Mouse (Mus musculus) frontal cortex, postnatal 36 days (tissue): ENCODE data around the gene Hebp2.
A peak's percentile ranks its signal among the peaks of the same experiment; 100 is the strongest.

Source experiments
- DNase-seq, 2 experiments: peaks; one replicate each; pipeline ENCODE4 v3.0.0; 2022; ENCODE audit warnings: low spot score in 2 of 2

Hebp2 gene

GRCm38 (mm10) chr10:18510663-18511062 lies 35.2 kb downstream of the Hebp2 start:
- DNase-seq, result no peak

GRCm38 (mm10) chr10:18508586-18508985 lies 37.3 kb downstream of the Hebp2 start:
- peak; percentile 59 to 72 for DNase-seq

- DNase-seq, result no peak
Measured at GRCm38 (mm10) chr10:18507869-18508473, 37.9 kb downstream of the Hebp2 start.

- no peak for DNase-seq
Measured at GRCm38 (mm10) chr10:18506501-18506946, 39.4 kb downstream of the Hebp2 start.

- DNase-seq, result no peak
Measured at GRCm38 (mm10) chr10:18505690-18506089, 40.2 kb downstream of the Hebp2 start.

GRCm38 (mm10) chr10:18501997-18502396 lies 43.9 kb downstream of the Hebp2 start:
- DNase-seq, result no peak

- no peak for DNase-seq
Measured at GRCm38 (mm10) chr10:18497066-18497465, 48.8 kb downstream of the Hebp2 start.

- DNase-seq, result no peak
Measured at GRCm38 (mm10) chr10:18494249-18494648, 51.6 kb downstream of the Hebp2 start.

GRCm38 (mm10) chr10:18493010-18493894 lies 52.6 kb downstream of the Hebp2 start:
- no peak for DNase-seq

GRCm38 (mm10) chr10:18491952-18492351 lies 53.9 kb downstream of the Hebp2 start:
- DNase-seq, result no peak

GRCm38 (mm10) chr10:18489936-18490335 lies 55.9 kb downstream of the Hebp2 start:
- no peak for DNase-seq
